Mouse (Mus musculus) CH12.LX (cell line): ENCODE results near the gene Srms.

Experiments
- CTCF ChIP-seq, 2 experiments: IDR thresholded peaks in 1 of 2; conservative IDR thresholded peaks in 1 of 2; 2 replicates each; pipeline ENCODE4 v1.5.1; 2011 to 2012; ENCODE audit warnings: low read depth in 2 of 2, low read length in 2 of 2, improper control_type of control experiment in 1 of 2, inconsistent platforms in 1 of 2, mild to moderate bottlenecking in 1 of 2, moderate library complexity in 1 of 2
- EP300 ChIP-seq: IDR thresholded peaks from 2 replicates; pipeline ENCODE4 v1.6.1; 2011; ENCODE audit warnings: low read length, improper control_type of control experiment
- MYC ChIP-seq: IDR thresholded peaks from 2 replicates; pipeline ENCODE4 v1.6.1; 2011; ENCODE audit warnings: low read depth, mild to moderate bottlenecking, improper control_type of control experiment, low read length
- NRF1 ChIP-seq: IDR thresholded peaks from 2 replicates; pipeline ENCODE4 v1.6.1; 2014; ENCODE audit warnings: low read depth, mild to moderate bottlenecking, inconsistent platforms, low read length, improper control_type of control experiment, moderate library complexity
- POLR2A ChIP-seq: IDR thresholded peaks from 2 replicates; pipeline ENCODE4 v1.6.1; 2011; ENCODE audit warnings: low read depth, mild to moderate bottlenecking, improper control_type of control experiment, low read length
- RCOR1 ChIP-seq: conservative IDR thresholded peaks from 2 replicates; pipeline ENCODE4 v1.6.1; 2012; ENCODE audit warnings: low read depth, mild to moderate bottlenecking, inconsistent platforms, low read length, improper control_type of control experiment
- SIN3A ChIP-seq: IDR thresholded peaks from 2 replicates; pipeline ENCODE4 v1.6.1; 2012; ENCODE audit warnings: low read length, improper control_type of control experiment, inconsistent platforms
- ZMIZ1 ChIP-seq: IDR thresholded peaks from 2 replicates; pipeline ENCODE4 v1.6.1; 2012; ENCODE audit warnings: low read depth, mild to moderate bottlenecking, inconsistent platforms, low read length, improper control_type of control experiment

DNA sequence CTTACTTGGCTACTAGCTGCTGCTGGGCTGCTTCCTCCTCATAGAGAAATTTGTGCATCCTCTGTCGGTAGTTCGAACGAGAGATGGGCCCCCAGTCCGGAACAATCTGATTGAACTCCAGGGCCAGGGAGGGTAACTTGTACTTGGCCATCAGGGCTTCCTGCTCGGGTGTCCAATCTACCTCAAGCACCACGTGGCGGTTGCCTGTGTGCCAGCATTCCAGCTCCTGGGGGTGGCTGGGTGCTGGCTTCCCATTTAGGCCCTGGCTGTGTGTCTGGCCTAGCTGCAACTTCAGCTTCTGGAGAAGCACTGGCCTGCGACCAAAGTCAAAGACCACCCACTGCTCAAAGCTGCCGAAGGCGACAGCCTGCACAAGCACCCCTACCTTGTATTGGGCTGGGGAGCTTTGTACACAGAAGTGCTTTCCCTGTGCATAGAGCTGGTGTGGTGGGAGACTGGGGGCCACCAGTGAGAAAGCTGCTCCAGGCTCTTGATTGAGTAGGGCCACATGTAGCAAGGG, 25.2 kb upstream of the Srms start:
- no peak for TF ChIP-seq CTCF (conservative IDR thresholded peaks at IDR 0.05 in 1 of 2, IDR thresholded peaks at IDR 0.05 in 1 of 2; ENCODE audit: low read depth in 2 of 2, low read length in 2 of 2)
- no peak for TF ChIP-seq POLR2A
- TF ChIP-seq ZMIZ1 = no peak
- no peak for TF ChIP-seq NRF1
- no peak for TF ChIP-seq EP300
- TF ChIP-seq RCOR1 = no peak
- no peak for TF ChIP-seq SIN3A
- no peak for TF ChIP-seq MYC
